Mouse (Mus musculus) large intestine, adult 2 months (tissue): ENCODE measurements around the gene Luzp2. TPM values are rescaled to one million over a fixed set of nuclear protein-coding genes. Genes with fewer than 3 reads are reported as not detected.

Source experiments
- DNase-seq: peaks from one replicate; pipeline ENCODE4 v3.0.0-alpha.2; 2012; ENCODE audit warnings: low read depth, low spot score
- WGBS: fragments of 180-500 bp; shearing (Covaris S2); methylation state at CpG from one replicate; pipeline ENCODE4 v1.1.7; 2018; 5-methylcytosine and 5-hydroxymethylcytosine counted together
- polyA plus RNA-seq: library from polyadenylated mRNA; depleted of rRNA; stranded (reverse); fragments of >200 nt; gene quantifications from 2 replicates; pipeline ENCODE4 v1.2.3, GENCODE M21; 2012; rRNA removed

The Luzp2 gene
- polyA plus RNA-seq, result 0.12 TPM in 1 of 2 replicates, not detected in the other

DNA sequence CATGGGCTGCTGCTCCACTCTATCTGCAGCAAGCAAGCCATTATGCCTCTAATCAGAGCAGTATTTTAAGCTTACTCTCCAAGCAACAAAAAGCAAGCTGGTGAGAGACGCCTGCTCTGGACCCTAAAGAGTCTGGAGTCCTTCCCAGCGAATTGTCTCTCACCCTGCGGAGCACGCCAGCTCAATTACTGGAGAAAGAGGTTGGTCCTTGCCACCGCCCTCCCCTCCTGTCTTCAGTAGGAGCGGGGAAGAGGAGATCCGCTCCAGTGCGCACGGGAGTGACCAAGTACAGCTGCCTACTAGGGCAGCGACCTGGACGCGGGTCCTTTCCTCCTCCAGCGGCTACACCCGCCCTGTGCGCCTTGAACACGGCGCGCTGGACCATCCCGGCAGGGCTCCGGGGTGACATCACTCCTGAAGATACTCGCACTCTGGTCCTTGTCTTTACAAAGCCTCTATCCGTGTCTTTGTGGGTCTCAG is at the start of gene Luzp2:
TSS of gene Luzp2 (plus strand) at position 127 of the 480 bp plus-strand sequence.
- 5% methylated on average over 22 of the region's 22 CpGs for whole genome bisulfite sequencing
- no peak for DNase-seq

DNA sequence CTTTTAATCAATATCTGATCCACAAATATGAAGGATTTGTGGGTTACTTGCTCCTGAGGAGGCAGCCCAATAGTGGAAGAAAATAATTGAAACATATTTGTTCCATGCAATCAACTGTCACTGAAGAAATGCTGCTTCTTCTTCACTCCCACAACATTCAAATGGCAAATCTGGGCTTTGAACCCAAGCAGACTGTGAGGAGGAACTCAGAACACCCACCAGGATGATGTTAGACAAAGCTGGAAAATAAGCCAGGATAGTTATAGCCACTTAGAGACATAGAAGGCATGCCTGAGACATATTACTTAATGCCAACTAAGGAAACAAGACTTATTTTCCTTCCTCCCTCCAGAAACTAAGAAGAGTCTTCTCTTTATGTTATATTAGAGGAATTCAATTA is 47.8 kb upstream of the Luzp2 start:
- no peak for DNase-seq

DNA sequence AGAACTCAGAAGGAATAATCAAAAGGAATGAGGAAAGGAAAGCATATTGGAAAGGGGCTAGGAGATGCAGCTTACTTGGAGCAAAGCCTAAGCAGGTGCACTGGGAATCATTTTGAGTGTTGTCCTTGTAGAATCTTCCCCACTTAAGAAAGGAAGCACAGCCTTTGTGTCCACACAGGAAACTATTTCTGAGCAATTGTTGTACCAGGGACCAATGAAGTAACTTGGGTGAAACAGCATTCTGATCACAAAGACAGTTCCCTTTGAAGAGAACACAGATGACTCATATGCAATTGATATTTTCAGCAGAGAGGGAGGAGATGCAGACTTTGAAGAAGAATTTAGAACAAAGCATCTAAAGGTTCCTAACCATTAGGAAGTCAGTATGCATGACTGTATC is 16.7 kb upstream of the Luzp2 start:
- no peak for DNase-seq

DNA sequence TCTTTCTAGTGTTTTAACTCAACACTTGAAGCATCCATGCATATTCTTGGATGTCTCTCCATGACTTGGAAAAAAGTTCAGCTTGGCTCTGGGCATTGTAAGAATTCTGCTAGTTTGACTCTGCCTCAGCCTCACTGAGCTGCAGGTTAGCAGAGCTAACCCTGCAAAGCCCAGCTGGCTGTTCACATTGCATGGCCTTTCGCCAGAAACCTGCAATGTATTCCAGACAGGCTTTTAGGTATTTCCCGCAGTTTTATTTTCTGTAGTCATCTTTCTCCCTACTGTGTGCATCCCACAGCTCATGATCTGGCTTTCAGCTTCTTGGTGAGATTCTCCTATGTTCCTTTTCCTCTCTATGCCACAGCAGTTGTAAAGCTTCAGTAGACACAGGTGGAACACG is 6.5 kb upstream of the Luzp2 start:
- WGBS, result 82% methylated on average over 3 of the region's 3 CpGs
- DNase-seq, result no peak

DNA sequence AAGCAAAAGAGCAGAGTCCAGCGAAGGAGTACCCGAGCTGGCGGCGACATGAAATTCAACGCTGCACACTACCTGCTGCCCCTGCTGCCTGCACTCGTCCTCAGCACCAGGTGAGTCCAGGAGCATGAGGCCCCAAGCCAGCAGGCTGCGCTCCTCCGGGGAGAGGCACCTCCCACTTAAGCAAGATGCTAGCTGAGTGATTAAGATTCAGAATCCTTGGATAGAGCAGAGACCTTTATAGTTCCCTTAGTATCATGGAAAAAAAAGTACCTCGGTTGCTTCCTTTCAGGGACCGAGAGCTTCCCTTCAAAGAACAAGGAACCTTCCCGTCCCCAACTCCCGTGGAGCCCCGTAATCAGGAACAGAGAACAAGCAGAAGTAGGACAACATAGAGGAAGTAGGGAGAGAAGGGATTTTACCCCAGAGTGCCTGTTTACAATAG is 634 bp downstream of the Luzp2 start:
- 6% methylated on average over 13 of the region's 13 CpGs for WGBS

DNA sequence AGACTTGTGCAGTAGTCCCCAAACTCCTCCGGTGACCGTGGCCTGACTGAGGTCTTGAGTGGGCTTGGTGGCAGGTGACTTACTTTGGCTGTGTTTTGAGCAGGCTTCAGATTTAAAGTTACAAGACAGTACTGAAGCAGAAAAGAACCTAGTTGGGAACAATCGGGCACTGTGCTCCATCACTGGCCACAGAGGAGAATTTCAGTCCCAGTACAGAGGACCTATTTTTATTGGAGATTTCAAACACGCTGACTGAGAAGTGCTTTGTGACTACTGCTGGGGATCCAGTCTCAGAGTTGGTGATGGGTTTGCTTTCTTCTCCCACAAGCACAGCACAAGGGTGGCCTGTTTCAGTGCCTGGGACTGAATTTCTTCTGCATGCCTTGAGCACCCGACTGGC is 1.1 kb downstream of the Luzp2 start:
- no peak for DNase-seq
- WGBS, result 55% methylated on average over 5 of the region's 5 CpGs

More for the DNA sequence above, 634 bp downstream of the Luzp2 start:
- DNase-seq, result no peak

DNA sequence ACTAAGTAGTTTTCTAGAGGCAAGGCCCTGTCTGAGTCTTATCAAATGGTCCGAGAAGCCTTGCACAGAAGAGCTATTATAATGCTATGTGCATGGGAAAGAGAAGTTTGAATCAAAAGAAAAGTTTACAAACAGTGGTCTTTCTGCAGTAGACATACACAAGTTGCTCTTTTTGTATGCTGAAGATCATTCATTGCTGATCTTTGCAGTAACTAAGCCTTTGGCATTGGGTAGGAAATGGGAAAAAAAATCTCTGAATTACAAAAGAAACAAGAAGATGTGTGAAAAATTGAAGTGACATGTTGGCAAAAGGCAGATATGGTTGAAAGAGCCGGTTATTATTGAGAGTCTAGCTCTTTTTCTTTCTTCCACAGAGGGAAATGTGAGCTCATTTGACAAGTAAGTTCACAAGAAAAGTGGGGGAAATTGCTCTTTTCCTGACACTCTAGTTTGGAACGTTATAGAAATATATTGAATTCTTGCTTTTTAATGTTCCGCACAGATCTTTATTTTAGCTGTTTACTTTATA is 7.6 kb downstream of the Luzp2 start:
- no peak for DNase-seq
- 76% methylated on average over 4 of the region's 4 CpGs for WGBS

DNA sequence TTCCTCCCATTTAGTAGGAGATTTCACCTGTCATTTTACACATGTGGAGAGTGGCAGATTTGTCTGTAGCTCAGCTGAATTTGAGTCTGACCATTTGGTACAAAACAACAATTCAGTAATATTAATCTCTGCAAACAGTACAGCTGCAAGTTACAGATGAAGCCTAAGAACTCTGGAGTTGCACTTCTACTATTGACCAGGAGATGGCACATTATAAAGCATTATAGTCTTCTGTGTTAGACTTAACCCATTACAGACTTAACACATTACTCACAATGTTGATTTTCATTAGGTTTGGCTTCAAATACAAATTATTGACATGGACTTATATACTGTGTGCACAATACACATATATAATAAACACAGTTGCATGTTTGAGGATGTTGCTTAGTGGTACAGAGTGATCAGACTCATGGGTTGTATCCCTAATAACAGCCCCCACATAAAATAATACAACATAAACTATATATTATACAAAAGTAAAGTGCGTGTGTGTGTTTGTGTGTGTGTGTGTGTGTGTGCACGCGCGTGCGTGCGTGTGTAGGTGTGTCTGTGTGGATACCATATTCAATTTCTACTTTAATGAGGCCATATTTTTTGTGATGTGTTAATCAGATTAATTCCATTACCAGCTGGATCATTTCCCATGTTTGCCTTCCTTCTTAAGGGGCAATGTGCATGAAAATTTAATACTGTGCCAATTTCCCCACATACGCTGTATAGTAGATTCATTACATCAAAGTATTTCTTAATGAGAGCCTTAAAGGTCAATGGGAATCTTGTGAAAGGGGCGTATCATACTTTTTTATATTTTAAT is 10.8 kb downstream of the Luzp2 start:
- WGBS, result 89% methylated on average over 8 of the region's 8 CpGs
- DNase-seq, result no peak

DNA sequence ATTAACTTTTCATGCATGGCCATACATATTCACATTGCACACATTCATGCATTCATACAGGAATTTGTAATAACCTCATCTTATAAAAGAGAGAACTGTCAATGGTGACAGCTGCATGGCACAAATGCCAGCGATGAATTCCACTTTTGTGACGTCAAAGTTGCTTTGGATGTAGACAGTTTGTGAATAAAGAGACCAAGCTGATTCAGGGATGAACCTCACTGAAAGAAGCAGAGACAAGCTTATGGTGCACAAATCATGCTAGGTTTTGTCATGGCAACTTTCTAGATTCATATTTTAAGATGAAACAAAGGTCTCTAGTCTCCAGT is 11.4 kb downstream of the Luzp2 start:
- 84% methylated on average over 2 of the region's 2 CpGs for WGBS
- DNase-seq, result no peak

DNA sequence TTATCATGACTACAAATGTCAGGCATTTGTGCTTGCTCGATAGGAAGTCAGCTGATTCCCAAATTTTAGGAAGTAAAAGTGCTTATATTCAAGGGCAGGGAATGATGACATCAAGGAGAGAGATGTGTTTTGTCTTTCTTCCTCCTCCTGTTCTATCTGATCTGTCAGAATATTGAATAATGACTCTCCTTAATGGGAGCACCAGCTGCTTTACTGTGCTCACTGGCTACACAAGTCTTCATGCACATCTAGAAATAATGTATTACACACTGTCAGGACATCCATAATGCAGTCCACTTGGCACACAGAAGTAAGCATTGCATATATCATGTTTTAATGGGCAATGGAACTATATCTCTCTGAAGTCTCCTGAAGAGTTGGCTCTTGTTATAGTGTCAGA is 17.6 kb downstream of the Luzp2 start:
- no peak for DNase-seq
- whole genome bisulfite sequencing, result 61% methylated on average over 1 of the region's 1 CpGs

DNA sequence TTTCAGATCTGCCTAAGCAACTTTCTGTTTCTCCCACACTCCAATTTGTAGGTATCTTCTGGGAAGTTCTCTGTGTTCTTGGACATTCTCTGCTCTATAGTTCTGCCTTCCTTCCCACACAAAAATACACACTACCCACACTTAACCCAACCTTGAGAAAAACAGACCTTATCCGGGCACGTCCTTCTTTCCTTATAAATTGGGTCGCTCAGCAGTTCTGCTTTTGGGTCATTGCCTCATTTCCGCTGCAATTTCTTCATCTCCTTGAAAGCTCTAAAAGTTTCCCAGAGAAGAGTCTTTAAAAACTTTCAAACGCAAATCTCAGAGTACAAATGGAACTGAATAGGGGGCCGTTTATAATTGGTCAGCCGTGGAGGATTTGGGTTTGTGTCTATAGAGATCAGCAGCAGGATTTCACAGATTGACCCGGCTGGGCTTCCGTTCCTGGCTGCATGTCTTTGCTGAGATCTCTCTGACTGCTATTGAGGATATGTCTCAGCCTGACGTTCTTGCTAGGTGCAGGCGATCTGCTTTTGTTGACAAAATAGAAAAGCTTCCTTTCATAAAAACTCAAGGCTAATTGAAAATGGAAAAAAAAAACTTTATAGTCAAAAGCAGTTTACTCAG is 26.0 kb downstream of the Luzp2 start:
- WGBS, result 76% methylated on average over 11 of the region's 11 CpGs
- DNase-seq, result no peak

DNA sequence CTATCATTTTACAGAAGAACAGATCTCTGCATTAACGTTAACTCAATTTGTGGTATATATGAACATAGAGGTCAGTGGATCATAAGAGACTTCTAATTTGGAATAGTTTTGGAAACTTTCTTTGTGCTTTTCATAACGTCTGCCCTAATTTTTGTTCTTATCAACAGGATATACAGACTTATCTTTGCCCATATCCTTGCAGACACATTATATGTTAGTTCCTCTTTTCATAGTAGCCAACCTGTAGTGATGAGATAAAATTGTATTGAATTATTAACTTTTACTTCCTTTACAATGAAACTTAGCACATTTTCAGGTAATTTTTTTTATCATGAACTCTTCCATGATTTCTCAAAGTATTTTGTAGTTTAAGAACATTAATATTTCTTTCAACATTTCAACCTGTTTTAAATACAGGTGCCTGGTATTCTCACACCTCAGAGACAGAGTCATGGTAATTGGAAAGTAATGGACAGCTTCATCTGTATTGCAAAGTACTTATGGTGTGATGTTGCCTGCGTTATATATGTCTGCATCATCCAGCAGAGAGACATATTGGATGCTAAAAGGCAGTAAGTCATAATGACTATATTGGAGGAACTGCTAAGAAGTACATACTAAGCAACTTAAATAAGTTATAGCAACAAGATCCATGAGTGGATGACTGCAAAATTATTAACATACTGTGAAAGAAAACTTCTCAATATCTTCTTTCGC is 43.8 kb downstream of the Luzp2 start:
- DNase-seq, result no peak
- 81% methylated on average over 4 of the region's 4 CpGs for WGBS

DNA sequence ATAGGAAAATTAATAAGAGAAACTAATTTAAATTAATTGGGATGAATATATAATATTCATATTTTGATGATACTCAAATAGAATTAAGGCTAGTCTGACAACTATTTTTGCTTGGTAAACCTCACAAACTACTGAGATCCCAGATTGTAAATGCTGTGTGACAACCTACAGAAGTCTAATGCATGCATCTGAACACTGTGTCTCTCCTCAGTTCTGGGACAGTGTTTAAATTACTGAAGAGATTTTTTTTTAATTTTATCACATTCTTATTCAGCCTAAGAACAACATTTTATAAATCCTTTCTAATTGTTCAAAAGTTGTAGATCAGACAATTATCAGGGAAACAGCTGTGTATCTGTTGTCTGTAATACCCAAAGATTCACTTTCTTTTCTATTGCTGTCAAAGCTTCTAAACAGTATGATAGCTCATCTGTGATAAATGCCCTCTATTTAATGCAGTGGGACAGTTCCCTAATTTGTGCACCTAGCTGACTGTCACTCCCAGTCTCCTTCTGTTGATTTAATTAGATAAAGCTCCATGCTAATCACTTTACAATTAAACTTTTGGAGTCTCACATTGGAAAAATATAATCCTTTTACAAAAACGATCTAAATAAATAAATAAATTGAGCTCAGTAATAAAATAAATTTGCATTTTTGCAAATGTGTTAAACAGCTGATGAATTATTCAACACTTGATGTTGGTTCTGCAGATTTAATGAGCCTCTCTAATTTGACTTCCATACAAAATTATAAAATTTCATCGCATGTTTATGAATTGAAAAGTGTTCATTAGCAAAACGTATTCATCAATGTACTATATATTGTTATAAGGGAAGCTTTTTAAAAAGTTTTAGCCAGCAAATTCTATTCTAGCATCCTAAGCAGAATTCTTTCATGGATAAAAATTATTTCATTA is 58.7 kb downstream of the Luzp2 start:
- 79% methylated on average over 3 of the region's 3 CpGs for WGBS
- no peak for DNase-seq

DNA sequence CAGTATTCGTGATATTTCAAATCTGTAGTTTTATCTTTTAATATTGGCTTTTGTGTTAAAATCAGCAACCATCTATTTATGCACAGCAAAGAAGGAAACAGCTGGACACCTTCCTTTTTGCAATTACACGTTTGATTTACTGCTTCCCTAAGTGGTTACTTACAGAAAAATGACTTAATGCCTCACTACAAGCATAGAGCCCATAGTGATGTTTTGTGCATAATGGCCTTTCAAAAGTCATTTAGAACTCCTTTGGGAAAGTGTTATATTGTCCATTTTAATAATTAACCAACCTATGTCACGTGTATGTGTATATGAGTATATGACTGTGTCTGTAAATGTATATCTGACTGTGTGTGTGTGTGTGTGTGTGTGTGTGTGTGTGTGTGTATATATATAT is 63.3 kb downstream of the Luzp2 start:
- no peak for DNase-seq
- WGBS, result 40% methylated on average over 3 of the region's 3 CpGs

DNA sequence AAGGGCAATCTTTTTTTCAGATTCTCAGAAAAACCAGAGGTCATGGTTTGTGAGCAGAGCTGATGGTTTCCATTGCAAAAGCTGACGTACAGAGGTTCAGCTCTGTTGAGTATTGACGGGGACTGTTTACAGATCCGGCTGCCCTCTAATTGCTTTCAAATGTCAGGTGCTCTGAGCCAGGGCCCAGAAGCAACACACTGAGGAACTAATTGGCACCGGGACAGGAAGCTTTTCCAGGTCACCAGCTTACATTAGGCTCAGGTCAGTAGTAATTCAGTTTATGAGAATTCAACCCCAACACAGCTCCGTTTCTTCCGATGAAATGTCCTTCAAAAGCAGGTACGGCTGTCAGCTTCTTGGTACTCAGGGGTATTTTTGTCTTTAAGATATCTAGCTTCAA is 74.7 kb downstream of the Luzp2 start:
- 43% methylated on average over 7 of the region's 7 CpGs for WGBS
- no peak for DNase-seq

DNA sequence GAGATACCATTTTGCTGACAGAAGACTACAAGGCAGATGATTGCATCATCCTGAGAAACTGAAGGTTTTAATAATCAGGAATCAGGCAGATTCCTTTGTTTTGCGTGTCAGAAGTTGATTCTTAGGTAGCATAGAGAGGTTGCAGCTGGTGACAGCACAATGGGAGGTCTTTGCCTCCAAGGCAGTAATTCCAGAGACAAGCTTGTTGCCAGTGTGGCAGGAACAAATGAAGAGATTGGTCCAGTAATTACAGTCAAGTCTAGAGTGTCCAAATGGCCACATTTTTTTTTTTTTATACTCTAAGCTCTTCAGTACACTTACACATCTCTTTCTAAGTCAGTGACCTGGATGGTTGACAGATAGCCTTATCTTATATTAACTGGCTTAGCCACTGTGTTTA is 78.7 kb downstream of the Luzp2 start:
- no peak for DNase-seq
- WGBS, result 34% methylated on average over 1 of the region's 1 CpGs

DNA sequence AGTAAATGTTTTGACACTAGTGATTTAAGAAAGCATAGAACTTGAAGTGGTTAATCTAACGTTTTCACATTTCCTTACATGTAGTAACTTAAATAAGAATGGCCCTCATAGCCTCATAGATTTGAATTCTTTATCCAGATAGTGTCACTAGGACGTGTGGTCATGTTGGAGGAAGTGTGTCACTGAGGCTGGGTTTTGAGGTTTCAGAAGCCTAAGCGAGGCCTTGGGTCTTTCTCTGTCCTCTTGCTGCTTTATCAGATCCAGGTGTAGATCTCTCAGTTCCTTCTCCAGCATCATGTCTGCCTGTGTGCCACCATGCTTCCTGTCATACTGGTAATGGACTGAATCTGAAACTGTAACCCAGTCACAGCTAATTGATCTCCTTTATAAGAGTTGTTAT is 86.7 kb downstream of the Luzp2 start:
- DNase-seq, result no peak
- WGBS, result 58% methylated on average over 3 of the region's 3 CpGs

DNA sequence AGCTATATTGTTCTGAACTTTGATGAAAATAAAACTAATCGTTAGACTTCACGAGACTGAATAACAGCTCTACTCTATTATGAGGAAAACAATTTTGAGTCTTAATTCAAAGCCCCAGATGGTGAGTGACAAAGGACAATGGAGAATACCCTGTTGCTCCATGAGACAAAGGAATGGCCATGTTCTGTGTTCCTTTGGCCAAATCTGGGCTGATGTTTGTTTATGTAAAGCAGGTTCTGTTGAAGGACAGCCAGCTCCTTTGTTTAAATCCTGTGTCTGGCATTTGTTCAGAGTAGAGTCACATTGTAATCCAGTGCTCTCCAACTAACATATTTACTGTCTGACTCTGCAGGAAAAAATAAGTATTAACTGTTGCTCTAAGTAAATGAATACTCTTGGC is 121.5 kb downstream of the Luzp2 start:
- DNase-seq, result no peak
- WGBS, result 81% methylated on average over 2 of the region's 2 CpGs

DNA sequence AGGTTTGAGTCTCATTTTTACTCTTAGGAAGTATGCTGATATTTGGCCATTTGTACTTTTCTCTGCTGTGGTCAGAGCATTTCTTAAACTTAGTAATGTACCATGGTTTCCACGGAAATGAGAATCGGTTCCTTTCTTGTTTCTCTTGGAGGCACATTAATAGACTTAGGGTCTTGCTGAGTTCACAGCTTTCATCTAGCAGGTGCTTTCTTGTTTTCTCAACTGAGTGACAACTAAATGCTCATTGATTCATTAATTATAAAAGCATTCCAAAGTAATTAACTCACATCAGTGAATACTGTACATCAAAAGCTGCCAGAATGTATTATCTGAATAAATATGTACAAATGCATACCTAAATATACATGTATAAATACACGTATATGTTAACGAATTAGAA is 127.4 kb downstream of the Luzp2 start:
- WGBS, result 79% methylated on average over 4 of the region's 4 CpGs
- DNase-seq, result no peak

DNA sequence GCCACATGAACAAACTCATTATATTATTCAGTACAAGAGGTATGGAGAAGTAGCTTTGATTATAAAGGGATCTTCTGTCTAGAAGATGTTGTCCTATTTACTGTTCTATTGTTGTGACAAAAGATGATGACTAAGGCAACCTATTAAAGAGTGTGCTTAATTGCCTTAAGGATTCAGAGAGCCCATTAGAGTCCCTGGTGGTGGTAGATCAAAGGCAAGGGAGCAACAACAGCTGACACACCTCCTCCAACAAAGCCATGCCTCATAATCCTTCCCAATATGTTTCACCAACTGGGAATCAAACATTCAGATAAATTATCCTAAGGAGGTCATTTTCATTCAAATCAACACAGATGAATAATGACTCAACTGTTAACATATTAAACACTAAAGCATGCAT is 142.1 kb downstream of the Luzp2 start:
- no peak for DNase-seq
